ENCODE assay signal across 8 mouse cellular contexts in genomic region chr13:17983194-17983593, GRCm38 (mm10). TPM values are rescaled to one million over a fixed set of nuclear protein-coding genes. Genes with fewer than 3 reads are reported as not detected.
A peak's percentile ranks its signal among the peaks of the same experiment; 100 is the strongest.
DNase-seq lines count a peak whose midpoint lies in the region; ATAC-seq and TF ChIP-seq lines count a peak whose summit lies in the region.

No protein-coding gene starts in this region.

- no peak for DNase-seq in cerebellum, adult 11-12 months
- peak; percentile 9 for DNase-seq in thymus, postnatal 25 days
- DNase-seq in thymus, adult 2 months: no peak
- DNase-seq in cerebellum, postnatal 4 days (ENCODE audit: low spot score in 2 of 2): peak; percentile 22 to 35
- peak; percentile 45 to 47 for DNase-seq in left cerebral cortex, postnatal 36 days (ENCODE audit: low spot score in 2 of 2)
- peak; percentile 59 to 64 for DNase-seq in right cerebral cortex, adult 2 months (ENCODE audit: low spot score in 2 of 2)

- H3K4me3 ChIP-seq in thymus, adult 2 months (ENCODE audit: control insufficient read depth, insufficient read depth, low read length): no peak overlapping the region

- no peak for TF ChIP-seq POLR2A in thymus, adult 2 months (IDR thresholded peaks at IDR 0.05; ENCODE audit: control insufficient read depth, extremely low read depth, insufficient read depth, low read length, poor library complexity)

- intact Hi-C loops in left cerebral cortex, postnatal 36 days (cut with DNase I): loop anchor here (1.0 kb wide), 1 partner anchor 146 kb away; no protein-coding TSS in a partner anchor

- no peaks in the 10 kb centered on the region for H3K4me1 ChIP-seq in thymus, adult 2 months (replicated peaks; ENCODE audit: control insufficient read depth, insufficient read depth, low read length)

- ATAC-seq in cerebellum, adult (ENCODE audit: insufficient number of reproducible peaks, low FRiP score, low TSS enrichment): peak; percentile 74; the same call in 1 of the 2 replicates
- ATAC-seq in hematopoietic stem cell, adult 5-6 weeks (replicated peaks in 1 of 2; ENCODE audit: insufficient read depth in 1 of 2, low FRiP score in 2 of 2, low TSS enrichment in 1 of 2, low read depth in 1 of 2, poor library complexity in 2 of 2, severe bottlenecking in 2 of 2): peak; percentile 45 to 46; a peak in 1 of 4 replicates

- H3K27ac ChIP-seq in thymus, adult 2 months (ENCODE audit: control insufficient read depth, insufficient read depth, low read length): no peak overlapping the region

- H3K27me3 ChIP-seq in thymus, adult 2 months (ENCODE audit: control insufficient read depth, insufficient read depth, low read length): no peaks in the 10 kb centered on the region

- 50% methylated on average over 4 of the region's 4 CpGs for WGBS in thymus, adult 2 months

- peaks cover 19% of the 10 kb centered on the region for H3K36me3 ChIP-seq in thymus, adult 2 months (ENCODE audit: control insufficient read depth, insufficient read depth, low read length)

- TF ChIP-seq CTCF in thymus, adult 2 months (IDR thresholded peaks at IDR 0.05; ENCODE audit: borderline replicate concordance, control insufficient read depth, extremely low read depth, insufficient read depth, low read length, poor library complexity): no peak

RNA-seq across cellular contexts. Expression of gene Yae1d1, which starts 10.0 kb away (rescaled TPM):
- 6.6 and 7.3 TPM in 2 replicates for polyA plus RNA-seq in thymus, adult 2 months (2012; rRNA removed)
- total RNA-seq in hematopoietic stem cell, adult 5-6 weeks (2017): 14.7 and 17.4 TPM in 2 replicates
- total RNA-seq in left cerebral cortex, postnatal 36 days (2021): 10 to 100 TPM; 24.7 TPM

RNA-seq across cellular contexts. Expression of gene Rala, which starts 39.2 kb away (rescaled TPM):
- 14.5 and 16.7 TPM in 2 replicates for polyA plus RNA-seq in thymus, adult 2 months (2012; rRNA removed)
- total RNA-seq in hematopoietic stem cell, adult 5-6 weeks (2017): 28.4 and 31.0 TPM in 2 replicates
- total RNA-seq in left cerebral cortex, postnatal 36 days (2021): 10 to 100 TPM; 60.9 to 61.8 TPM

Comparison
In these comparisons a context has a peak if more than half of its experiments do, and no peak if none do; other contexts are left out.
1. DNase-seq: peak in thymus, postnatal 25 days (single experiment), cerebellum, postnatal 4 days (2 of 2), left cerebral cortex, postnatal 36 days (2 of 2) and right cerebral cortex, adult 2 months (2 of 2); none in cerebellum, adult 11-12 months (single experiment) and thymus, adult 2 months (single experiment).